Mouse (Mus musculus) testis, postnatal 10 days (tissue): ENCODE data around the gene Pias3.
"Not testable (repeated sequence)": the region's sequence is repeated elsewhere in the genome, so short reads cannot be mapped to it uniquely, and the experiment has no call there.

Experiments
- DNase-seq: peaks from one replicate; pipeline ENCODE4 v3.0.0; 2021; ENCODE audit warnings: low spot score

Gene Pias3

DNA sequence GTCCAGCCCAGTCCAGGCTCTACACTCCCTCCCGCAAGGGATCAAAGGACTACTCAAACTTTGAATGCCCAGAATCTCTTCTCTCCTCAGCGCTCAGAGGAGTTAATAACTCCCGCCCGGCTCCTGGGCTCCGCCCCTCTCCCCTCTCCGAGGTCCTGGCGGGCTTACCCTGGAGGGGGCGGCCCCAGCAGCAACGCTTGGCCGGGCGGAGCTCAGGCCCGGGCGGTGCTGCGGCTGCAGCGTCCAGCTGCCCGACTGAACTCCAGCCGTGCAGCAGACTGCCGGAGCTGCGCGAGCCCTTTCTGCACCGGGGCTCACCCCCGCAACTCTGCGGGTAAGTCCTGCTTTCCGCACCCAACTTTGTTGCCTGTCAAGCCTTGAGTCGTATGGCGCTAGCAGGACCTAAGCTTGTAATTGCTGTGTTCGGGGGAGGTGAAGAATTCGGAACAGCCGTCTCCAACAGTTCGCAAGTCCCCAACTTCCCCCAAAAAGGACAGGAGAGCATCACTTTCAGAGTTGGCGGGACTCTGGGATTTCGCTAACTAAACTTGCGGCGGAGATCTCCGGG is at the start of gene Pias3:
Pias3 (plus strand) TSS at position 187 of the 568 bp plus-strand sequence.
- DNase-seq, result peak; percentile 90

- DNase-seq, result no peak
Measured at GRCm38 (mm10) chr3:96647365-96647764, 48.8 kb upstream of the Pias3 start.

DNA sequence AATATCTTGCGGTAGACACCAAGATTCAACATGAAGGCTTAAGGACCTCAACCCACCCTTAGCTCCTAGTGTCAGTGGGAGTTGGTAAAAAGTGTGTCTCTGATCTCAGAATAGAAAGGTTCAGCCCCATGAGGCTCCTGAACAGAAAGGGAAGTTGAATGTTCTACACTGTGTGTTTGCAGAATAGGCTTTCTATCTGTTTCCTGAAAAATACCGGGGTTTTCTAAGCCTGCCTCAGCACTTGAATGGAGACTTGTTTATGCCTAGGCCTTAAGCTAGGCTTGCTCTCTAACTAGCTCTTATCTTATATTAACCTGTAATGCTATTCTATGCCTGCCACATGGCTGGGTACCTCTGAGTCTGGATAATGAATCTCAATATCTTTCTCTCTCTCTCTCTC is 35.3 kb upstream of the Pias3 start:
- no peak for DNase-seq

- no peak for DNase-seq
Measured at GRCm38 (mm10) chr3:96662731-96663316, 33.4 kb upstream of the Pias3 start.

- DNase-seq, result peak; percentile 89
Measured at GRCm38 (mm10) chr3:96663432-96664239, 32.5 kb upstream of the Pias3 start.

GRCm38 (mm10) chr3:96665732-96666363 is 30.3 kb upstream of the Pias3 start:
- DNase-seq, result not testable (repeated sequence)

DNA sequence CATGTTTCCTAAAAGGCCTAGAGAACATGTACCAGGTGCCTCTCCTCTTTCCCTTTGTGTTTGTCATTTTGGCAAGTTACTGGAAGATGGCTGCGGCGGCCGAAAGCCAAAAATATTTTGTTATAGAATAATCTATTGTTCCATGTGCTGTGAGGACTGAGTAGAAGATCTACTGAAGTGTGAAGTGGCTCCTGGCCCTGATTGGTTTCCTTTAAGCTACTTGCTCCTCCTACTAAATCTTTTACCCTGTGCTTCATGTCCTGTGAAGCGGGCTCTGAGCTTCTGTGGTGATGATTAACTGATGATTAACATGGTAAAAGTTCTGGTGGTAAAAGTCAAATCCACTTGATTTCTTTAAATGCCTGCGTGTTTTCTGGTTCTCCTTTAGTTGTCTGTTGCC is 29.3 kb upstream of the Pias3 start:
- DNase-seq, result no peak

- no peak for DNase-seq
Measured at GRCm38 (mm10) chr3:96667316-96667715, 28.9 kb upstream of the Pias3 start.

- no peak for DNase-seq
Measured at GRCm38 (mm10) chr3:96668424-96669067, 27.6 kb upstream of the Pias3 start.

DNA sequence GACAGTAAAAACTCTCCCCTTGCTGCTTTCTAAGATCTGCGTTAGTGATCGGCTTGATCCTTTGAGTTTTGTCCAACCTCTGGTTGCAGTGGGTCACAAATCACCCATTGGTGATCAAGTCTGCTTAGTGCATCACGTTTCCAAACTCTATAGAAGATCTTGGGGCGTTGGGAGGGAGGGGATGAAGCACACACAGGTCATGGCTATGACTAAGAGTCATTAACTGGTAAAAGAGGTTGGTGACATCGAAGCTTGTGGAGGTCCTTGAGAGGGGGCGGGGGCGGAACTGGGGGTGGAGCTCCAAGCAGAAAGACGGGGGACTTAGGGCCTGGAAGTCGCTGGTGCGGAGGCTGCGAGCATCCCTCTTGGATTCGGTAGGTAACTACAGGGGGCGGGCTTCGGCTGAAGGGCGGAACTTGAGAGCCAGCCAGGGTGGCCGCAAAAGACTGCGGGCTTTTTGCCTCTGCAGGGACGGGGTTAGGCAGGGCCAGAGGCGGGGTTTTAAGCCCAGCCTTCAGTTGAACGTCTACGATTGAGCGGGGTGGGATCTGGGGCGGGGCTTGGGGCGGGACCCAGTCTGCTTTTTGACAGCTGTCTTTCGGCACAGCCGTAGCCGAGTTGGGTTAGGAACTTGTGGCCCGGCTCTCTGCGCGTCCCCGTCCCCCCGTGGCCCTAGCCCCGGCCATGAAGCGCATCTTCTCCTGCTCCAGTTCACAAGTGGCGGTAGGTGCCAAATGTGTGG is 26.3 kb upstream of the Pias3 start, which contains the start of gene Ankrd35:
Ankrd35 (plus strand) TSS at position 405 of the 742 bp plus-strand sequence.
- peak; percentile 83 for DNase-seq

GRCm38 (mm10) chr3:96671519-96671918 is 24.7 kb upstream of the Pias3 start:
- no peak for DNase-seq

DNA sequence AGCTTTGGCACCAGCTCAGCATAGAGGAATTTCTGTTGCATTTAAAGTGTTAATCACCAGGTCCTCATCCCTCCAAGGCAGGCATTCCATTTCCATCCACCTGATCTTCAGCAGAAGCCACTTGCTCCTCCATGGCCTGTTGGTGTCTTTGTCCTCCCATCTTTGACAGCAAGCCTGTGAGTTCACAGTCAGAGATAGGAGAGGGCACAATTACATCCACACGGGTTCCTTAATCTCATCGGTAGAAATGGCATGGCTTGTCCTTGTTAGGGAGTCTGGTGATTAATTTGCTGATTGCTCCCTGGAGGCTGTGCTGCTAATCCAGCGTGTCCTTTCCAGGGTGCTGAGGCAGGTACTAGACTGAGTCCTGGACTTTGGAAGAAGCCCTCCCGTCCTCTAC is 22.7 kb upstream of the Pias3 start:
- DNase-seq, result no peak

- DNase-seq, result no peak
Measured at GRCm38 (mm10) chr3:96674442-96674841, 21.7 kb upstream of the Pias3 start.

DNA sequence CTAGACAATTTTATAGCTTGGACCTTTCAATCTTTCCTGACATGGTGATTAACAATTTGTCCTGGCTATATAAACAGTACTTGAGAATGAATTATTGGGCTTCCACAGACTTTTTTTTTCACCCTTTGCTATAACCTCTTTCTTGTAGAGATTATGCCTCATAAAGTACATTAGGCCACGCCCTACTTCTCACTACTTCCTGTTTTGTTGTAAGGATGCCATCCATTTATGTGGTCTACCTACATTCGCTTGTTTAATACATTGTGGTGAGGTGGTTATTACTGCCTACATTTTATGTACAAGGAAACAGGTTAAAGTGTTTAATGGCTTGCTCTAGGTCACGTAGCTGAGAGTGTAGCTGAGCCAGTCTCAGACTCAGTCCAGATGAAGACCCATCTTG is 21.0 kb upstream of the Pias3 start:
- DNase-seq, result no peak

- no peak for DNase-seq
Measured at GRCm38 (mm10) chr3:96675690-96676089, 20.5 kb upstream of the Pias3 start.

GRCm38 (mm10) chr3:96678456-96678855 is 17.7 kb upstream of the Pias3 start:
- DNase-seq, result no peak

GRCm38 (mm10) chr3:96679159-96679674 is 17.0 kb upstream of the Pias3 start:
- no peak for DNase-seq

- no peak for DNase-seq
Measured at GRCm38 (mm10) chr3:96680269-96680956, 15.8 kb upstream of the Pias3 start.

GRCm38 (mm10) chr3:96683496-96683895 is 12.7 kb upstream of the Pias3 start:
- DNase-seq, result no peak

GRCm38 (mm10) chr3:96684151-96684821 is 11.9 kb upstream of the Pias3 start:
- DNase-seq, result peak; percentile 67
